7 mouse cellular contexts compared by ENCODE assay signal in genomic region chr11:61021676-61022549, GRCm38 (mm10). TPM values are rescaled to one million over a fixed set of nuclear protein-coding genes. Genes with fewer than 3 reads are reported as not detected.
DNase-seq lines count a peak whose midpoint lies in the region; ATAC-seq and TF ChIP-seq lines count a peak whose summit lies in the region.

No protein-coding gene starts in this region.

- peak overlapping the region; percentile 99 for H3K4me2 ChIP-seq in embryonic facial prominence, embryonic 15.5 days (replicated peaks)

- DNase-seq in Muller cell, postnatal 12 days (ENCODE audit: inconsistent ontology term): peak; percentile 63
- peak; percentile 39 to 45 for DNase-seq in heart, postnatal 14 days
- DNase-seq in left cerebral cortex, postnatal 4 days: peak; percentile 48
- DNase-seq in retina, postnatal 1 day: peak; percentile 64
- DNase-seq in yolk sac, embryonic 10.5 days (ENCODE audit: low spot score): no peak

- no peaks in the 10 kb centered on the region for H3K36me3 ChIP-seq in E14TG2a.4 (ENCODE audit: insufficient read depth, low read length)
- no peaks in the 10 kb centered on the region for H3K36me3 ChIP-seq in embryonic facial prominence, embryonic 15.5 days

- H3K27me3 ChIP-seq in E14TG2a.4 (ENCODE audit: insufficient read depth, low read length): peaks cover 96% of the 10 kb centered on the region
- peaks cover 72% of the 10 kb centered on the region for H3K27me3 ChIP-seq in embryonic facial prominence, embryonic 15.5 days

- 2% methylated on average over 68 of the region's 68 CpGs for WGBS in embryonic facial prominence, embryonic 15.5 days

- no peak overlapping the region for H3K9ac ChIP-seq in embryonic facial prominence, embryonic 15.5 days

- H3K9me3 ChIP-seq in E14TG2a.4 (ENCODE audit: low read length): no peaks in the 10 kb centered on the region
- H3K9me3 ChIP-seq in embryonic facial prominence, embryonic 15.5 days (replicated peaks): no peaks in the 10 kb centered on the region

- no peak overlapping the region for H3K27ac ChIP-seq in embryonic facial prominence, embryonic 15.5 days (replicated peaks)

- TF ChIP-seq CTCF in E14TG2a.4 (conservative IDR thresholded peaks at IDR 0.05; ENCODE audit: low read length): no peak

- peak overlapping the region; percentile 85 for H3K4me3 ChIP-seq in E14TG2a.4 (replicated peaks; ENCODE audit: low read length)
- H3K4me3 ChIP-seq in embryonic facial prominence, embryonic 15.5 days (replicated peaks): peak overlapping the region; percentile 54

- intact Hi-C loops in heart, postnatal 14 days (cut with DNase I): loop anchor here (5.0 kb wide), 2 partner anchors 35 to 70 kb away; no protein-coding TSS in a partner anchor
- intact Hi-C loops in left cerebral cortex, postnatal 4 days (cut with DNase I): no loop called here

- peaks cover 35% of the 10 kb centered on the region for H3K4me1 ChIP-seq in E14TG2a.4 (replicated peaks; ENCODE audit: low read depth, low read length)
- peaks cover 26% of the 10 kb centered on the region for H3K4me1 ChIP-seq in embryonic facial prominence, embryonic 15.5 days

- ATAC-seq in embryonic facial prominence, embryonic 15.5 days (ENCODE audit: insufficient number of reproducible peaks, low FRiP score, low TSS enrichment, low read depth): 0 out of 2 replicates have a peak, but pooled peaks have one; percentile 24

RNA-seq across cellular contexts. Expression of gene Kcnj12, which starts 0.5 kb away (rescaled TPM):
- polyA plus RNA-seq in embryonic facial prominence, embryonic 15.5 days (2015; fragmentation: Nextera tagmentation; extraction: Ambion mirVana): 1.7 and 3.0 TPM in 2 replicates
- 10 to 100 TPM; 27.5 to 29.0 TPM for total RNA-seq in heart, postnatal 14 days (2021)
- total RNA-seq in left cerebral cortex, postnatal 4 days (2021): 1 to 10 TPM; 5.3 TPM

Comparison
In these comparisons a context has a peak if more than half of its experiments do, and no peak if none do; other contexts are left out.
1. RNA of gene Kcnj12, which starts 0.5 kb away (total RNA-seq): 27.5 to 29.0 TPM in heart, postnatal 14 days; 5.3 TPM in left cerebral cortex, postnatal 4 days; every median in the first group is over 4 times any median in the second.